Mouse (Mus musculus): ENCODE measurements around the gene Stxbp5.

Stxbp5 gene

GRCm38 (mm10) chr10:9756546-9756945 lies 144.3 kb downstream of the Stxbp5 start:
- DNase-seq (ENCODE audit: low read depth, low spot score) = no peak

- DNase-seq (ENCODE audit: low read depth, low spot score) = peak; percentile 77
Measured at GRCm38 (mm10) chr10:9754893-9755541, 145.9 kb downstream of the Stxbp5 start.

- DNase-seq (ENCODE audit: low read depth, low spot score) = no peak
Measured at GRCm38 (mm10) chr10:9733861-9734260, 167.0 kb downstream of the Stxbp5 start.

- no peak for DNase-seq (ENCODE audit: low read depth, low spot score)
Measured at GRCm38 (mm10) chr10:9732065-9732749, 168.7 kb downstream of the Stxbp5 start.

GRCm38 (mm10) chr10:9722519-9723303 lies 178.2 kb downstream of the Stxbp5 start:
- no peak for DNase-seq (ENCODE audit: low read depth, low spot score)

- no peak for DNase-seq (ENCODE audit: low read depth, low spot score)
Measured at GRCm38 (mm10) chr10:9720027-9720426, 180.9 kb downstream of the Stxbp5 start.

- DNase-seq (ENCODE audit: low read depth, low spot score) = no peak
Measured at GRCm38 (mm10) chr10:9718086-9718485, 182.8 kb downstream of the Stxbp5 start.

Data from 3T3-L1 (cell line).